Mouse (Mus musculus) thymus, postnatal 0 days (tissue): ENCODE results near the gene Cul1. TPM values are rescaled to one million over a fixed set of nuclear protein-coding genes. Genes with fewer than 3 reads are reported as not detected.
"Not testable (repeated sequence)": the region's sequence is repeated elsewhere in the genome, so short reads cannot be mapped to it uniquely, and the experiment has no call there.

Experiments used
- DNase-seq: peaks from one replicate; pipeline ENCODE4 v3.0.0-alpha.2; 2015; ENCODE audit warnings: low spot score
- polyA plus RNA-seq: library from polyadenylated mRNA; unstranded; fragments of >200 nt; fragmentation: Nextera tagmentation; extraction: Ambion mirVana; gene quantifications from 2 replicates; pipeline ENCODE4 v1.2.1, GENCODE M21; 2015

Gene Cul1
- 78.7 and 84.7 TPM in 2 replicates for polyA plus RNA-seq

DNA sequence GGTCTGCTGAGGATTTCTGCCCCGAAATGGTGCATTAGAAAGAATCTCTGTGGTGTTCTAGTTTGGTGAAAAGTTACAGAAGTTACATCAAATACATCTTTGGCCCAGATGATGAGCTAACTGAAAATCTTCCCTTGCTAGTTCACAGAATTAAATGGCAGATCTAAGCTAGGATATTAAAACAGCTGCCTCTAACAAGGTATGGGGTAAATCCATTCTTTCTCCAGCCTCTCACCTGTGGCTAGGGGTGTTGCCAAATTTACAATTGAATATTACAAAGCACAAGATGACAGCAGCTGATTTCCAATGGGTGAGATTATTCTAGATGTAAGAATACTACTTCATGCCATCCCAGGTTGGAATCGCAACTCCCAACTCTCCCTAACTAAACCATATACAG lies at the start of gene Cul1:
Cul1 (plus strand) TSS at position 301 of the 400 bp plus-strand sequence.
- no peak for DNase-seq

DNA sequence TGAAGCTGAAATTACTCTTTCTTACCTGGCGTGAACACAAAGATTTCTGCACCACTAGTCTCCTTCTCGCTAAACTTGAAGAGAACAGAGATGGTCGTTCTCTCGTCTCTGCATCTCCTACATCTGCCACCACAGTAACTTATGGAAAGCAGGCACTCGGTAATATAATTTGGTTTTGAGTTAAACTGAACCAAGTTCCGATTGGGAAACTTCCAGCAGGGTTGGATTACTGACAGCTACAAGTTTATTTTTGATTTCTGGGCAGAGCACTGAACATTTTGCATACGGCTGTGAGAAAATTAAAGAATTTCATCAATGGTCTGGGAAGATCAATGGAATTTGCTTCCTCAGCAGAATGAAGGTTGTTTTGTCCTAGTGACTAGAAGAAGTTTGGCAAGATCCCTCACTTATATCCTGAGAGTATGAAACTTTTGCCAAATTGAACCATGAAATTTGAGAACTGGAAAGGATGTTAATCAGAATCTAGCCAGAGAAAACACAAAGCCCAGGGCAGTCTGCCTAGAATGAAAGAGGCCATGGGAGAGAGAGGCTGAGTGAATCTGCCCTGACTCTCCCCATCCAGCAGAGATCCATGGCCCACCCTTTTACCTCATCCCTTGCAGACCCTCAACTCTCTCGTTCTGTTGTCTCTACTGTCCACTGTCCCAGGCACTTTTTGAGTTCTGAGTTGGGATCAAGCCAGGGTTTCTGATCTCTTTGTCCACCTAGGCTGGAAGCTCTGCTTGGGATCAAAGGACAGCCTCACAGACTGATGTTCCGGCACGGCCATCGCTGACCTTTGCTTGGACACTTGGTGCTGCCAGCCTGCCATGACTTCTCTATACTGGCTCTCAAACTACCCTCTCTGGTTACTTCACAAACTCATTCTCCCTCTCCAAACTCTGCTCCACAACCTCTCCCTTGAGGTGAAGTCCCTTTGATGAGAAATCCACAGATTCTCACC lies 48.5 kb upstream of the Cul1 start:
- no peak for DNase-seq

- DNase-seq, result no peak
Measured at GRCm38 (mm10) chr6:47412886-47413606, 40.2 kb upstream of the Cul1 start.

GRCm38 (mm10) chr6:47413656-47414055 lies 39.5 kb upstream of the Cul1 start:
- no peak for DNase-seq

DNA sequence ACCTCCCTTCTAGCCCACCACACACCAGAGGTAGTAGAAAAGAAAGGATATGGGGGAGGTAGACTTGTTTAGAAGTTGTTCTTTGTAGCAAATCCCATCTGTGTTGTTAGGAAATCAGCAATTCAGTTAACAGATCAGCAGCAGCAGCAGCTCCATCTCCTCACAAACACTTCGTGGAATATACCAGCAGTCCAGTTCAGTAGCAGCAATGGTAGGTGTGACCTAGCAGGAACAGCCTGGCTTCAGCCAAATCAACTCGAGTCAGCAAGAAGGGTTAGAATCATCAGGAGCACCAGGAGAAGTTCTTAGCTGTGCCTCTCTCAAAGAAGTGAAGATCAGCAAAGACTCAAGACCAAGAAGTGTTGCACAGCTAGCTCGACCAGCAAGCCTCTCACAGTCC lies 34.5 kb upstream of the Cul1 start:
- DNase-seq, result no peak

DNA sequence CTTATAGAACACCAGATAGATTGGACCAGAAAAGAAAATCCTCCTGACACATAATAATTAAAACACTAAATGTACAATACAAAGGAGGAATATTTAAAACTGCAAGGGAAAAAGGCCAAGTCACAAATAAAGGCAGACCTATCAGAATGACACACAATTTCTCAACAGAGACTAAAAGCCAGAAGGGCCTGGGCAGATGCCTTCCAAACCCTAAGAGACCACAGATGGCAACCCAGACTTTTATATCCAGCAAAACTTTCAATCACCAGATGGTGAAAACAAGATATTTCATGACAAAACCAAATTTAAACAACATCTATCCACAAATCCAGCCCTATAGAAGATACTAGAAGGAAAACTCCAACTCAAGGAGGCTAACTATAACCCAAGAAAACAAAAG lies 33.0 kb upstream of the Cul1 start:
- DNase-seq, result no peak

- no peak for DNase-seq
Measured at GRCm38 (mm10) chr6:47421221-47421620, 32.0 kb upstream of the Cul1 start.

GRCm38 (mm10) chr6:47426136-47426535 lies 27.1 kb upstream of the Cul1 start:
- no peak for DNase-seq

DNA sequence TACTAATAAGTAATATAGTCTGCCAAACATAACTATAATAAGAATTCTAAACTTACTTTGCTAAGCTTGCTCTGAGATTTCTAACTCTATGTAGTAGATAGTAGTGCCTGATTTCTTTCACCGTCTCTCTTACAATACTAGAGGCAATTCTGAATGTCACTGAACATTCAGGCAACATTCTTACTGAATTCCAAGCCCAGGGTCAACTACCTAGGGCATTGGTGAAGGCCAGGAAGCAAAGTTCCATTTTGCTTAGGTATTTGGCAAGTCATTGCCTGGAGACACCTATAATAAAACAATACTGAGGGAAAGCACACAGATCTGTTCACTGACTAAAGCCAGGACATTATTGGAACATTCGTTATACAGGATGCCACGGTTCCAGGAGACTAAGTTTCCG lies 26.6 kb upstream of the Cul1 start:
- not testable (repeated sequence) for DNase-seq

- not testable (repeated sequence) for DNase-seq
Measured at GRCm38 (mm10) chr6:47432795-47433194, 20.4 kb upstream of the Cul1 start.

DNA sequence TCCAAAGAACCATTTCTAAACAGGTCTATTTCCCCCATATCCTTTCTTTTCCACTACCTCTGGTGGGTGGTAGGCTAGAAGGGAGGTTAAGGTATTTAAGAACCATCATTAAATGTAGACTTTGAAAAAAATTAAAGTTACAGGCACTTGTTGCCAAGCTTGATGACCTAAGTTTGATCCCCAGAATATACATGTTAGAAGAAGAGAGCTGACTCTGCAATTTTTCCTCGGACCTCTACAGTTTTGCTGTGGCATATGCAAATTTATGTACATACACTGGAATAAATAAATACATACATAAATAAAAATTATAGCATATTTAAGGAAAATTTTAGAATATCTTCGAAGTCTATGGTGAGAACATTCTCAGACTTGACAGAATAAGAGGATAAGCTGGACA lies 13.1 kb upstream of the Cul1 start:
- DNase-seq, result no peak

DNA sequence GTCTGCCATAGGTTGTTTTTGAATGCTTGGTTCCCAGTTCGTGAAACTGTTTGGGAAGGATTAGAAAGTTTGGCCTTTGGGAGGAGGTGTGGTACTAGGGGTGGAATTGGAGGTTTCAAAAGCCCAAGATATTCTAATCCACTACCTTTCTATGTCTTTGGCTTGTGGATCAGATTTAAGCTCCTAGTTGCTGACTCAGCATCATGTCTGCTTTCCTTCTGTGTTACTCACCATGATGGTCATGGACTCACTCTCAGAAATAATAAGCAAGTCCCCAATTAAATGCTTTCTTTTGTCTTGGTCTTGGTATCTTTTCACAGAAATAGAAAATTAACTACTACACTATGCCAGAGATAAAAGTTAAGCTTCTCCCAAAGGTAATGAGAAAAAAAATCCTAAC lies 5.5 kb upstream of the Cul1 start:
- no peak for DNase-seq

- DNase-seq, result peak; percentile 47
Measured at GRCm38 (mm10) chr6:47453522-47454130, 428 bp downstream of the Cul1 start.

- DNase-seq, result peak; percentile 55
Measured at GRCm38 (mm10) chr6:47454131-47454574, 955 bp downstream of the Cul1 start.

DNA sequence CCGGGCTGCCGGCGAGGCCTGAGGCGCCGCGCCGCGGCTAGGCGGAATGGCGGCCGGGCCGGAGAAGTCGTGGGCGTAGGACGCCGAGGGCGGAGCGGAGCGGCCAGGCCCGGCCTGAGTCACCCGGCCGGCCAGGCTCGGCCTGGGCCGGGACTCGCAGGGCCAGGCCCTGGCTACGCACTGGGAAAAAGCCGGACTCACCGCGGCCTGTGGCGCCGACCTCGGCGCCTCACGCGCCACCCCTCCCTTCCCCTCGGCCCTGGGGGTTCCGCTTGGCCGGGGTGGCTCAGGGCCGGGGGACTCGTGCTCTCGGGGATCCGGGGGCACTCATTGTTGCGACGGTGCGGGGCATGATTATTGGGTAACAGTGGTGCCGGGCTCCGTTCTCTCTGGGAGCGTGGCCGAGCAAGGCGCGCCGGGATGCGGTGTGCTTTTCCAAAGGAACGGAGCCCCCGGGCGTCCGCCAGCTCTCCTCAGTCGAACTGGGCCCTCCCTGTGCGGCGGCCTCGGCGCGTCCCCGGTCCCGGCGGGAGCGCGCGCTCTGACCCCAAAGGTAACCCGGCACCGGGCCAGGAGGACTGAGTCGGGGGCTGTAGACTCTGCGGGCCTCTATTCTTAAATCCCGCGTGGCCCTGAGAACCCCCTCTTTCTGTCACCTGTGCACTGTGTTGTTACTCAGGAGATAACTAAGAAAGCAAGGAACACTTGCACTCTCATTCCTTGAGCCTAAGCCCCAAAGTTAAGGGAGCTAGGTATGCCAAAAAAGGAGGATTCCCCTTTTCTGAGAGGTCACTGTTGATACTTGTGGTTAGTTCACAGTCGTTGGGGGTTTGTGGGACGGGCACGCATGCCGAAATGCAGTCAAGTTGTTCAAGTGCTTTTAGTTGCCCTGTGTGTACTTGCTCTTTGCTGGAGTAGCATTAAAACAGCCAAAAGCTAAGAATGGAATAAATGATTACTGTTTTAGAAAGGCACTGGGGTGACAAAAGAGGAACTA lies 1.7 kb downstream of the Cul1 start:
- DNase-seq, result peak; percentile 55

DNA sequence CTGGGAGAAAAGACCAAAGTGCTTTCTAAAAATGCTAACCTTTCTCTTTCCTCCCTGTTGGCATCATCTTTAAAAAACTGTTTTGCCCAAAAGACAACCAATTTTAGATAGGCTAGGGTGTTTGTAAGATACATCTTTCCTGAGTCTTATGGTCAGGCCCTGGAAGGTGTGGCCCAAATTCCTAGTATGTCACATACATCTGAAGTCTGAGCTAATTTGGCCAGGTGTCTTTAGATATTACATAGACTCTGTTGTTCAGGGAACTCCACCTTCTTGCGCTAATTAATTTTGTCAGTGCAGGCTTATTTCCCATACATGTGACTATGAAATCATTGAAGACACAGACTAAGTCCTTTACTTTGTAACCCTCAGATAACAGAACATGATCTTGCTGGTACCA lies 2.6 kb downstream of the Cul1 start:
- no peak for DNase-seq

- DNase-seq, result no peak
Measured at GRCm38 (mm10) chr6:47456853-47457252, 3.7 kb downstream of the Cul1 start.

DNA sequence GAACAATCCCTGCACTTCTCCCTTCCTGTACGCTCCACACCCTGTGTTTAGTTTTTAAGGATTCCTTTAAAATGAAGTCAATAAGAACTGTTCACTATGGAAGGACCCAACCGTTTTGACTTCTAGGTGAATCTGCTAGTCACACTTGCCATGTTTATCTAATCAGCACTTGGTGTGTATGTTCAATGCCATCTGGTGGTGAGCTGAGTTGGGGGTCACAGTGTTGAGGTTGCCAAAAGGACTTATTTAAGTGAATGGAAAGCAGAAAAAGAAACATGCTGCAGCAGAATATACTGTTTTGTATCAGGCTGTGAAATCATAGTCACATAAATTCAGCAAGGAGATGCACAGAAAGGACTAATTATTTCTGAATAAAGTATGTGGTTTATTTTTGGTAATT lies 12.2 kb downstream of the Cul1 start:
- DNase-seq, result peak; percentile 58

DNA sequence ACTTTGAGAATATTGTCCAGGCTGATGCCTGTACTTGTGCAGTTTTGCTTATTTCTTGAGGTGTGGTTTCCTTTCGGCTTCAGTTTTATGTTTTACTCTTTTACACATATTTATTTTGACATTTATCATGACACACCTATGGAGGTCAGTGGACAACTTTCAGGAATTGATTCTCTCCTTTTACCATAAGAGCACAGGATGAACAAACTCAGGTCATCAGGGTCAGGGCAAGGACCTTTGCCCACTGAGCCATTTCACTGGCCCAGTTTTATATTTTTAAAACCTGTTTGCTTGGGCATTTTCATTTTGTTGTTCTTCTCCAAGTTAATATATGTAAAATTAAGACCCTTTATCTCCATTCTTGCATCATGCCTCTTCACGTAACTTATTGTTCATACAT lies 13.3 kb downstream of the Cul1 start:
- DNase-seq, result no peak

- no peak for DNase-seq
Measured at GRCm38 (mm10) chr6:47467058-47467457, 13.9 kb downstream of the Cul1 start.

DNA sequence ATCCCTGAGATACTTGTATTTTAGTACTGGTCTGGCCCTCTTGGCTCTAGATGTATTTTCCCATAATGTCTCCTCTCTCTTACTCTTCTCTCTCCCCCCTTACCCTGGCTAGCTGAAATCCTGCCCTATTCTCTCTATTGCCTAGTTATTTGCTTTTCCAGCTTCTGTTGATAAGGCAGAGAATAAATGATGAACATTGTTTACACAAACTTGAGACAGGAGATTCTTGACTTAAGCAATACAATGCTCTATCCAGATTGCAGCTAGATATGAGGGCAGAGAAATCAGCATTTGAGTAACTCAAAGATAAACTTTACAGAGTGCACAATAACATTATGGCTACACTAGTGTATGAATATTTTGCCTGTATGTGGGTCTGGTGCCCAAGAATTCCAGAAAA lies 16.6 kb downstream of the Cul1 start:
- DNase-seq, result no peak
